Mouse (Mus musculus): ENCODE measurements around the gene Tmem119. TPM values are rescaled to one million over a fixed set of nuclear protein-coding genes. Genes with fewer than 3 reads are reported as not detected.
"Not testable (repeated sequence)": the region's sequence is repeated elsewhere in the genome, so short reads cannot be mapped to it uniquely, and the experiment has no call there.

The Tmem119 gene
- total and polyA plus RNA-seq, 2 experiments from 2014 or later: 12.4 to 28.4 TPM

DNA sequence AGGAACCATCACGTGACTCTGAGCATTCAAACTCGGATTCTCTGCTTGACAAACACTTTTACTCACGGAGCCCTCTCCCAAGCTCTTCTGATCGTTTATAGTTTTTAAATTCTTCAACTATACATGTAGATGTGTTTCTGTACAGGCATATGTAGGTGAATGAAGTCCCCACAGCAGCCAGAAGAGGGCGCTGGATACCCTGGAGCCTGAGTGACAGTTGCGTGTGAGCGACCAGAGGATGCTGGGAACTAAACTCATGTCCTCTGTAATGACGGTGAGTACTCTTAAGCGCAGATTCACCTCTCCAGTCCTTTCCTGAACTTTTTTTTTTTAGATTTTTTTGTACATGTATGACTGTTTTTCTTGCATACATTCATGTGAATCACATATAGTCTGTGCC is 13.3 kb upstream of the Tmem119 start:
- DNase-seq (ENCODE audit: low spot score) (no peak), ATAC-seq (ENCODE audit: insufficient read depth, low read depth) (no peak)
- Histone ChIP-seq H3K9ac (replicated peaks; ENCODE audit: low read depth, low read length) (no peak overlapping the region), H3K27ac (ENCODE audit: low read depth) (no peak overlapping the region), H3K4me2 (ENCODE audit: low read depth, low read length) (no peak overlapping the region), H3K36me3 (replicated peaks; ENCODE audit: control insufficient read depth, insufficient read depth, low read length) (no peaks in the 10 kb centered on the region), H3K27me3 (ENCODE audit: control insufficient read depth, insufficient read depth, low read length) (0 out of 2 replicates have a peak, but pooled peaks cover 3% of the 10 kb centered on the region), H3K4me3 (ENCODE audit: low read depth, low read length) (no peak overlapping the region), H3K9me3 (replicated peaks; ENCODE audit: control insufficient read depth, low read length) (0 out of 2 replicates have a peak, but pooled peaks cover 3% of the 10 kb centered on the region), H3K4me1 (ENCODE audit: control insufficient read depth, insufficient read depth) (no peaks in the 10 kb centered on the region)
- TF ChIP-seq EP300 (IDR thresholded peaks at IDR 0.05; ENCODE audit: low read depth): no peak
- TF ChIP-seq CTCF (IDR thresholded peaks at IDR 0.05; ENCODE audit: low read depth): 0 out of 2 replicates have a peak, but pooled peaks have one; percentile 4
- WGBS: 14% methylated on average over 9 of the region's 9 CpGs

DNA sequence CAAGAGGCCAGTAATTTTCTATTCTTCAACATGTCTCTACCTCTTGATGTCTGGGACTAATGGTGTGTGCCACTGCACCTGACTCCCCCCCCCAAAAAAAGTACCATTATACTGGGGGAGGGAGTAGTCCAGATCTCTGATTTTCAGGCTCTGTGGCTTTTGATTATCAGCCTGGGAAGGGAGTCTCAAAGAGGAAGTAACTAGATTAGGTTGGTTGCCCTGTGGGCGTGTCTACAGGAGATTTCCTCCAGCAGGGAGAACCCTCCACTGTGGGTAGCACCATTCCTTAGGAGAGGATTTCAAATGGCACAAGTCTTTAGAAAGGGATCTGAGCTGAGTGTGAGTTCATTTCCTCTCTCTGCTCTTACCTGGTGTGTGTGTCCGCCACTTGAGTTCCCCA is 12.3 kb upstream of the Tmem119 start:
- H3K36me3 ChIP-seq (replicated peaks; ENCODE audit: control insufficient read depth, insufficient read depth, low read length): no peaks in the 10 kb centered on the region
- no peak overlapping the region for H3K9ac ChIP-seq (replicated peaks; ENCODE audit: low read depth, low read length)
- no peaks in the 10 kb centered on the region for H3K4me1 ChIP-seq (ENCODE audit: control insufficient read depth, insufficient read depth)
- H3K4me3 ChIP-seq (ENCODE audit: low read depth, low read length): no peak overlapping the region
- H3K4me2 ChIP-seq (ENCODE audit: low read depth, low read length): no peak overlapping the region
- TF ChIP-seq EP300 (IDR thresholded peaks at IDR 0.05; ENCODE audit: low read depth) (no peak), CTCF (IDR thresholded peaks at IDR 0.05; ENCODE audit: low read depth) (no peak)
- no peak overlapping the region for H3K27ac ChIP-seq (ENCODE audit: low read depth)
- ATAC-seq (ENCODE audit: insufficient read depth, low read depth): no peak
- H3K27me3 ChIP-seq (ENCODE audit: control insufficient read depth, insufficient read depth, low read length): 0 out of 2 replicates have a peak, but pooled peaks cover 3% of the 10 kb centered on the region
- DNase-seq (ENCODE audit: low spot score): no peak
- WGBS: 84% methylated on average over 2 of the region's 2 CpGs
- 0 out of 2 replicates have a peak, but pooled peaks cover 3% of the 10 kb centered on the region for H3K9me3 ChIP-seq (replicated peaks; ENCODE audit: control insufficient read depth, low read length)

DNA sequence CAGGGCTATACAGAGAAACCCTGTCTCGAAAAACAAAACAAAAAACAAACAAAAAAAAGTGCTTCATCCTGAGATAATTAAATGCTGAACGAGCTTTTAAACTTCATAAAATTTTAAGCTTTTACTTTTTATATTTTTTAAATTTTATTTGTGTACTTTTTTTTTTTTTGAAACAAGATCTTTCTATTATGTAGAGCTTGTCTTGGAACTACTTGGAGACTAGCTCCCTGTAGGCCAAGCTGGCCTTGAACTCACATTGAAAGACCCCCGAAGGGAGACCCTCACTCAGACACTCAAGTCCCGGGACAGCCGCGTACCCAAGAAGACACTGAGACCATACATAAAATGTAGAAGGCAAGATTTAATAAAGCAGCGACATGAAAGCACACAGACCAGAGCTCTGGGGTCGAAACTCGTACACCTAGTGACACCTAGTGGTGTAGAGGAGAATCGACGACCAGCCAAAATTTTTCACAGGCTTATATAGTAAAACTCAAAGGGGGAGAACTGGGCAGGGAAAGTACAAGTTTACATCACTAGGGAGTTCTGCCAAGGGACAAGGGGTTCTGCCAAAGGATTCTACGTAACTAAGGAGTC is 11.6 kb upstream of the Tmem119 start:
- not testable (repeated sequence) for ATAC-seq (ENCODE audit: insufficient read depth, low read depth); H3K4me1 ChIP-seq (ENCODE audit: control insufficient read depth, insufficient read depth); H3K36me3 ChIP-seq (replicated peaks; ENCODE audit: control insufficient read depth, insufficient read depth, low read length); H3K9ac ChIP-seq (replicated peaks; ENCODE audit: low read depth, low read length); H3K27ac ChIP-seq (ENCODE audit: low read depth); DNase-seq (ENCODE audit: low spot score); H3K27me3 ChIP-seq (ENCODE audit: control insufficient read depth, insufficient read depth, low read length); H3K9me3 ChIP-seq (replicated peaks; ENCODE audit: control insufficient read depth, low read length); H3K4me2 ChIP-seq (ENCODE audit: low read depth, low read length); H3K4me3 ChIP-seq (ENCODE audit: low read depth, low read length)
- WGBS: 18% methylated on average over 11 of the region's 12 CpGs
- TF ChIP-seq CTCF (IDR thresholded peaks at IDR 0.05; ENCODE audit: low read depth): peak; percentile 50

DNA sequence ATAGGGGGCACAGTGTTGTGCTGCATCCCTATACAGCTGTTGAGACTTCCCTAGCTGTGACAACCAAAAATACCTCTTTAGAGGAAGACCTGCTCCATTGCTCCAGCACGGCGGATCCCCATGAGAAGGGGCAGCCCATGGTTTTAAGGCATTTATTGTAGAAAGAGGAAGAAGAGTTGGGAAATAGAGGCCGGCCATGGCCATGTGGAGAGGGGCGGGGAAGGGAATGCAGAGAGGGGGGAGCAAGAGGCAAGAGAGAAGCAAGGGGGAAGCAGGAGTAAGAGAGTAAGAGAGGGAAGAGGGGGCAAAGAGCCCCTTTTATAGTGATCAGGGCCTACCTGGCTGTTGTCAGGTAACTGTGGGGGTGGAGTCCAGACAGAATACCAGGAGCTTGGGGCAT is 9.8 kb upstream of the Tmem119 start:
- no peak overlapping the region for H3K4me3 ChIP-seq (ENCODE audit: low read depth, low read length)
- 81% methylated on average over 4 of the region's 4 CpGs for WGBS
- 0 out of 2 replicates have a peak, but pooled peaks cover 3% of the 10 kb centered on the region for H3K9me3 ChIP-seq (replicated peaks; ENCODE audit: control insufficient read depth, low read length)
- H3K4me2 ChIP-seq (ENCODE audit: low read depth, low read length): no peak overlapping the region
- no peak overlapping the region for H3K27ac ChIP-seq (ENCODE audit: low read depth)
- DNase-seq (ENCODE audit: low spot score) (no peak), ATAC-seq (ENCODE audit: insufficient read depth, low read depth) (no peak)
- TF ChIP-seq EP300 (IDR thresholded peaks at IDR 0.05; ENCODE audit: low read depth) (no peak), CTCF (IDR thresholded peaks at IDR 0.05; ENCODE audit: low read depth) (no peak)
- no peaks in the 10 kb centered on the region for H3K36me3 ChIP-seq (replicated peaks; ENCODE audit: control insufficient read depth, insufficient read depth, low read length)
- H3K4me1 ChIP-seq (ENCODE audit: control insufficient read depth, insufficient read depth): no peaks in the 10 kb centered on the region
- 0 out of 2 replicates have a peak, but pooled peaks cover 4% of the 10 kb centered on the region for H3K27me3 ChIP-seq (ENCODE audit: control insufficient read depth, insufficient read depth, low read length)
- no peak overlapping the region for H3K9ac ChIP-seq (replicated peaks; ENCODE audit: low read depth, low read length)

DNA sequence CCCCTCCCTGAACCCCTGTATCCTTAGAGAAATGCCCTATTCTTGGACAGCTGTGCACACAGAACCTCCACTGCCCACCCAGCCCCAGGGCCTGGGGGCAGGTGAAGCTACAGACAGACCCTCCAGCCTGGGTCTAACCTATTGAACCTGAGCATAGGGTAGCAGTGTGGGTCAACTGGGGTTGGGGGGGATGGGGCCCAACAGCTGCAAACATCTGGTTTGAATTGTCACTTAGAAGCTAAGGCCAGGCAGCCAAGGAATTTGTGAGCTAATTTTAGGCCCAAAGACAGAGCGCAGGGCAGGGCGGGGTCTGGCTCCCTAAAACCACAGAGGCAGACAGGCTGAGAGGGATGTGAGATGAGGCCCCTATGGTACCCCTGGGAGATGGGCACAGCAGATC is 7.9 kb upstream of the Tmem119 start:
- no peak overlapping the region for H3K27ac ChIP-seq (ENCODE audit: low read depth)
- DNase-seq (ENCODE audit: low spot score): no peak
- 33% methylated on average over 2 of the region's 2 CpGs for WGBS

More for the DNA sequence above, 7.9 kb upstream of the Tmem119 start:
- no peak overlapping the region for H3K4me3 ChIP-seq (ENCODE audit: low read depth, low read length)
- no peaks in the 10 kb centered on the region for H3K36me3 ChIP-seq (replicated peaks; ENCODE audit: control insufficient read depth, insufficient read depth, low read length)
- H3K9me3 ChIP-seq (replicated peaks; ENCODE audit: control insufficient read depth, low read length): 0 out of 2 replicates have a peak, but pooled peaks cover 3% of the 10 kb centered on the region
- H3K9ac ChIP-seq (replicated peaks; ENCODE audit: low read depth, low read length): no peak overlapping the region
- no peak for ATAC-seq (ENCODE audit: insufficient read depth, low read depth)
- no peak overlapping the region for H3K4me2 ChIP-seq (ENCODE audit: low read depth, low read length)
- H3K27me3 ChIP-seq (ENCODE audit: control insufficient read depth, insufficient read depth, low read length): 0 out of 2 replicates have a peak, but pooled peaks cover 4% of the 10 kb centered on the region
- TF ChIP-seq EP300 (IDR thresholded peaks at IDR 0.05; ENCODE audit: low read depth) (no peak), CTCF (IDR thresholded peaks at IDR 0.05; ENCODE audit: low read depth) (no peak)
- no peaks in the 10 kb centered on the region for H3K4me1 ChIP-seq (ENCODE audit: control insufficient read depth, insufficient read depth)
